Mouse (Mus musculus) hindbrain, embryonic 14.5 days (tissue): ENCODE data around the gene Adm2. TPM values are rescaled to one million over a fixed set of nuclear protein-coding genes. Genes with fewer than 3 reads are reported as not detected.
A peak's percentile ranks its signal among the peaks of the same experiment; 100 is the strongest.

Source experiments
- ATAC-seq: fragments of 200-750 bp; cut with Nextera tagmentation; 2 replicates; pipeline ENCODE4 v1.8.0; 2017; ENCODE audit warnings: moderate number of reproducible peaks, mild to moderate bottlenecking, moderate TSS enrichment, moderate library complexity; ENCODE audit not compliant: low FRiP score
- DNase-seq: peaks from one replicate; pipeline ENCODE4 v3.0.0-alpha.2; 2015; ENCODE audit warnings: low spot score
- H3K27ac ChIP-seq: fragments of 300-500 bp; sonication (generic); 2 replicates; pipeline ENCODE4 v1.5.1; 2014; ENCODE audit warnings: mild to moderate bottlenecking, moderate library complexity
- H3K27me3 ChIP-seq: fragments of 300-500 bp; sonication (generic); 2 replicates; pipeline ENCODE4 v1.6.1; 2014; ENCODE audit warnings: mild to moderate bottlenecking, low read length, mixed read lengths; ENCODE audit not compliant: control insufficient read depth, insufficient read depth
- H3K36me3 ChIP-seq: fragments of 300-500 bp; sonication (generic); replicated peaks from 2 replicates; pipeline ENCODE4 v1.6.1; 2014; ENCODE audit not compliant: control insufficient read depth, insufficient read depth
- H3K4me1 ChIP-seq: fragments of 300-500 bp; sonication (generic); replicated peaks from 2 replicates; pipeline ENCODE4 v1.6.1; 2014; ENCODE audit warnings: antibody characterized with exemption, low read length, mixed read lengths; ENCODE audit not compliant: control insufficient read depth, insufficient read depth
- H3K4me2 ChIP-seq: fragments of 300-500 bp; sonication (generic); replicated peaks from 2 replicates; pipeline ENCODE4 v1.6.1; 2014; ENCODE audit warnings: mild to moderate bottlenecking, moderate library complexity
- H3K4me3 ChIP-seq: fragments of 300-500 bp; sonication (generic); replicated peaks from 2 replicates; pipeline ENCODE4 v1.5.1; 2014; ENCODE audit warnings: mild to moderate bottlenecking, low read length
- H3K9ac ChIP-seq: fragments of 300-500 bp; sonication (generic); 2 replicates; pipeline ENCODE4 v1.6.1; 2014
- H3K9me3 ChIP-seq: fragments of 300-500 bp; sonication (generic); 2 replicates; pipeline ENCODE4 v1.6.1; 2016; ENCODE audit warnings: low read length; ENCODE audit not compliant: control insufficient read depth
- WGBS: fragments of 180-500 bp; shearing (Covaris S2); extraction: QIAGEN DNeasy Blood & Tissue Kit; methylation state at CpG from one replicate; pipeline ENCODE4 v1.1.7; 2014; 5-methylcytosine and 5-hydroxymethylcytosine counted together
- polyA plus RNA-seq: library from polyadenylated mRNA; unstranded; fragments of >200 nt; fragmentation: Nextera tagmentation; extraction: Ambion mirVana; gene quantifications from 2 replicates; pipeline ENCODE4 v1.2.1, GENCODE M21; 2014

The Adm2 gene
- not detected in 2 replicates for polyA plus RNA-seq

- DNase-seq (no peak), ATAC-seq (no peak)
- H3K27me3 ChIP-seq = peaks cover 10% of the 10 kb centered on the region
- H3K9me3 ChIP-seq = no peaks in the 10 kb centered on the region
- H3K36me3 ChIP-seq = no peaks in the 10 kb centered on the region
- H3K9ac ChIP-seq = no peak within 1 kb of the TSS
- H3K4me2 ChIP-seq = 0 out of 2 replicates have a peak within 1 kb of the TSS, but pooled peaks have one; percentile 19
- WGBS = 9% methylated on average over 26 of the region's 26 CpGs
- no peaks in the 10 kb centered on the region for H3K4me1 ChIP-seq
- no peak within 1 kb of the TSS for H3K27ac ChIP-seq
- no peak within 1 kb of the TSS for H3K4me3 ChIP-seq
Observed at GRCm38 (mm10) chr15:89322670-89323522, at the start of gene Adm2. TSS of gene Adm2 (plus strand) at chr15:89322720.

- Histone ChIP-seq H3K27ac (no peak overlapping the region), H3K36me3 (peaks cover 95% of the 10 kb centered on the region), H3K9me3 (no peaks in the 10 kb centered on the region), H3K4me3 (no peak overlapping the region), H3K4me1 (no peaks in the 10 kb centered on the region), H3K4me2 (no peak overlapping the region), H3K9ac (no peak overlapping the region), H3K27me3 (no peaks in the 10 kb centered on the region)
- ATAC-seq = no peak
- WGBS = 75% methylated on average over 3 of the region's 3 CpGs
- no peak for DNase-seq
Observed at GRCm38 (mm10) chr15:89275497-89275896, 47.0 kb upstream of the Adm2 start.

GRCm38 (mm10) chr15:89277366-89277765 is 45.2 kb upstream of the Adm2 start:
- H3K27me3 ChIP-seq = no peaks in the 10 kb centered on the region
- DNase-seq = no peak
- H3K4me2 ChIP-seq = no peak overlapping the region
- H3K36me3 ChIP-seq = peaks cover 98% of the 10 kb centered on the region
- H3K4me1 ChIP-seq = no peaks in the 10 kb centered on the region
- no peaks in the 10 kb centered on the region for H3K9me3 ChIP-seq
- ATAC-seq = no peak
- no peak overlapping the region for H3K27ac ChIP-seq
- H3K9ac ChIP-seq = no peak overlapping the region
- H3K4me3 ChIP-seq = no peak overlapping the region
- WGBS = 98% methylated on average over 4 of the region's 4 CpGs

- WGBS = 79% methylated on average over 6 of the region's 6 CpGs
- H3K9me3 ChIP-seq = no peaks in the 10 kb centered on the region
- no peak overlapping the region for H3K27ac ChIP-seq
- no peak overlapping the region for H3K9ac ChIP-seq
- ATAC-seq (no peak), DNase-seq (no peak)
- H3K27me3 ChIP-seq = no peaks in the 10 kb centered on the region
- no peak overlapping the region for H3K4me2 ChIP-seq
- no peak overlapping the region for H3K4me3 ChIP-seq
- H3K4me1 ChIP-seq = no peaks in the 10 kb centered on the region
- peaks cover 99% of the 10 kb centered on the region for H3K36me3 ChIP-seq
Observed at GRCm38 (mm10) chr15:89282546-89282945, 40.0 kb upstream of the Adm2 start.

GRCm38 (mm10) chr15:89284094-89284493 is 38.4 kb upstream of the Adm2 start:
- ATAC-seq (no peak), DNase-seq (no peak)
- peaks cover 99% of the 10 kb centered on the region for H3K36me3 ChIP-seq
- H3K27me3 ChIP-seq = no peaks in the 10 kb centered on the region
- no peak overlapping the region for H3K4me3 ChIP-seq
- no peak overlapping the region for H3K9ac ChIP-seq
- 76% methylated on average over 2 of the region's 2 CpGs for WGBS
- no peaks in the 10 kb centered on the region for H3K4me1 ChIP-seq
- H3K9me3 ChIP-seq = no peaks in the 10 kb centered on the region
- H3K4me2 ChIP-seq = no peak overlapping the region
- no peak overlapping the region for H3K27ac ChIP-seq

- Histone ChIP-seq H3K9ac (no peak overlapping the region), H3K27ac (no peak overlapping the region), H3K4me2 (no peak overlapping the region), H3K4me3 (no peak overlapping the region), H3K9me3 (no peaks in the 10 kb centered on the region), H3K4me1 (no peaks in the 10 kb centered on the region), H3K27me3 (no peaks in the 10 kb centered on the region), H3K36me3 (peaks cover 99% of the 10 kb centered on the region)
- ATAC-seq = no peak
- DNase-seq = no peak
Observed at GRCm38 (mm10) chr15:89285004-89285403, 37.5 kb upstream of the Adm2 start.

- H3K36me3 ChIP-seq = peaks cover 99% of the 10 kb centered on the region
- H3K27ac ChIP-seq = no peak overlapping the region
Observed at GRCm38 (mm10) chr15:89285478-89285877, 37.0 kb upstream of the Adm2 start.

GRCm38 (mm10) chr15:89286114-89286513 is 36.4 kb upstream of the Adm2 start:
- Histone ChIP-seq H3K9ac (no peak overlapping the region), H3K27ac (no peak overlapping the region), H3K4me3 (no peak overlapping the region), H3K4me2 (no peak overlapping the region), H3K4me1 (no peaks in the 10 kb centered on the region), H3K36me3 (peaks cover 98% of the 10 kb centered on the region), H3K27me3 (no peaks in the 10 kb centered on the region), H3K9me3 (no peaks in the 10 kb centered on the region)
- DNase-seq = no peak
- WGBS = 92% methylated on average over 7 of the region's 7 CpGs
- no peak for ATAC-seq

More at GRCm38 (mm10) chr15:89285478-89285877, 37.0 kb upstream of the Adm2 start:
- H3K9ac ChIP-seq = no peak overlapping the region
- WGBS = 91% methylated on average over 5 of the region's 5 CpGs
- DNase-seq = no peak
- H3K27me3 ChIP-seq = no peaks in the 10 kb centered on the region
- no peak overlapping the region for H3K4me2 ChIP-seq
- no peaks in the 10 kb centered on the region for H3K9me3 ChIP-seq
- no peak overlapping the region for H3K4me3 ChIP-seq
- no peaks in the 10 kb centered on the region for H3K4me1 ChIP-seq
- ATAC-seq = no peak

- 83% methylated on average over 5 of the region's 5 CpGs for WGBS
- Histone ChIP-seq H3K27ac (no peak overlapping the region), H3K4me2 (no peak overlapping the region)
Observed at GRCm38 (mm10) chr15:89286582-89286981, 35.9 kb upstream of the Adm2 start.

More at GRCm38 (mm10) chr15:89286582-89286981, 35.9 kb upstream of the Adm2 start:
- H3K27me3 ChIP-seq = no peaks in the 10 kb centered on the region
- H3K9ac ChIP-seq = no peak overlapping the region
- ATAC-seq (no peak), DNase-seq (no peak)
- no peaks in the 10 kb centered on the region for H3K4me1 ChIP-seq
- H3K4me3 ChIP-seq = no peak overlapping the region
- peaks cover 97% of the 10 kb centered on the region for H3K36me3 ChIP-seq
- no peaks in the 10 kb centered on the region for H3K9me3 ChIP-seq
